Mouse (Mus musculus) CH12.LX (cell line): ENCODE results near the gene Clic4. TPM values are rescaled to one million over a fixed set of nuclear protein-coding genes. Genes with fewer than 3 reads are reported as not detected.
"Not testable (repeated sequence)": the region's sequence is repeated elsewhere in the genome, so short reads cannot be mapped to it uniquely, and the experiment has no call there.

Experiments used
- DNase-seq: peaks from one replicate; pipeline ENCODE4 v3.0.0-alpha.2; 2013; ENCODE audit errors: extremely low read depth
- H3K27ac ChIP-seq: 2 replicates; pipeline ENCODE4 v1.5.1; 2012; ENCODE audit warnings: low read depth, mild to moderate bottlenecking, control low read depth, moderate library complexity; ENCODE audit not compliant: insufficient read depth
- H3K27me3 ChIP-seq: replicated peaks from 2 replicates; pipeline ENCODE3; 2012; ENCODE audit warnings: inconsistent platforms
- H3K36me3 ChIP-seq, 2 experiments: replicated peaks in 1 of 2; 2 replicates each; pipeline versions ENCODE3 to v1.6.1; 2012; ENCODE audit warnings: inconsistent platforms in 1 of 2, low read length in 1 of 2, mild to moderate bottlenecking in 1 of 2, mixed read lengths in 1 of 2, moderate library complexity in 1 of 2; ENCODE audit not compliant: control insufficient read depth in 1 of 2, insufficient read depth in 1 of 2
- H3K4me1 ChIP-seq, 2 experiments: 2 replicates each; pipeline ENCODE4 v1.6.1; 2012; ENCODE audit warnings: inconsistent platforms in 1 of 2, moderate library complexity in 1 of 2; ENCODE audit not compliant: insufficient read depth in 2 of 2, control insufficient read depth in 1 of 2
- H3K4me2 ChIP-seq: 2 replicates; pipeline ENCODE4 v1.6.1; 2012; ENCODE audit warnings: low read depth, mild to moderate bottlenecking, control low read depth; ENCODE audit not compliant: poor library complexity, insufficient read depth, severe bottlenecking
- H3K4me3 ChIP-seq, 3 experiments: fragments of 150-350 bp in 1 of 3; sonication (generic) in 1 of 3; replicated peaks in 1 of 3; 2 replicates each; pipeline versions ENCODE3 to v1.5.1; 2011 to 2012; ENCODE audit warnings: low read depth in 2 of 3, low read length in 2 of 3, mild to moderate bottlenecking in 2 of 3, moderate library complexity in 2 of 3, control low read depth in 1 of 3, improper control_type of control experiment in 1 of 3, inconsistent platforms in 1 of 3, mixed read lengths in 1 of 3; ENCODE audit not compliant: poor library complexity in 1 of 3
- H3K79me2 ChIP-seq: replicated peaks from 2 replicates; pipeline ENCODE4 v1.6.1; 2012; ENCODE audit warnings: mild to moderate bottlenecking, moderate library complexity; ENCODE audit not compliant: control insufficient read depth, poor library complexity, insufficient read depth, severe bottlenecking; ENCODE audit errors: extremely low read depth
- H3K9ac ChIP-seq: 2 replicates; pipeline ENCODE4 v1.6.1; 2012; ENCODE audit warnings: low read depth, mild to moderate bottlenecking, control low read depth, moderate library complexity; ENCODE audit not compliant: insufficient read depth
- H3K9me3 ChIP-seq: replicated peaks from 2 replicates; pipeline ENCODE3; 2012; ENCODE audit warnings: low read length, inconsistent platforms, mixed read lengths
- CHD2 ChIP-seq: IDR thresholded peaks from 2 replicates; pipeline ENCODE4 v1.6.1; 2011; ENCODE audit warnings: low read length, improper control_type of control experiment
- E2F4 ChIP-seq: IDR thresholded peaks from 2 replicates; pipeline ENCODE4 v1.6.1; 2011; ENCODE audit warnings: low read depth, low read length, improper control_type of control experiment; ENCODE audit not compliant: insufficient replicate concordance
- ELF1 ChIP-seq: IDR thresholded peaks from 2 replicates; pipeline ENCODE4 v1.6.1; 2014; ENCODE audit warnings: low read depth, mild to moderate bottlenecking, inconsistent platforms, low read length, improper control_type of control experiment
- ETS1 ChIP-seq: conservative IDR thresholded peaks from 2 replicates; pipeline ENCODE4 v1.6.1; 2012; ENCODE audit warnings: low read depth, mild to moderate bottlenecking, inconsistent platforms, low read length, improper control_type of control experiment, moderate library complexity
- GABPA ChIP-seq: IDR thresholded peaks from 2 replicates; pipeline ENCODE4 v1.6.1; 2012; ENCODE audit warnings: low read depth, low read length, improper control_type of control experiment, inconsistent platforms; ENCODE audit not compliant: insufficient replicate concordance
- HCFC1 ChIP-seq: IDR thresholded peaks from 2 replicates; pipeline ENCODE4 v1.6.1; 2012; ENCODE audit warnings: low read depth, mild to moderate bottlenecking, inconsistent platforms, low read length, improper control_type of control experiment
- IRF4 ChIP-seq: IDR thresholded peaks from 2 replicates; pipeline ENCODE4 v1.6.1; 2014; ENCODE audit warnings: low read depth, mild to moderate bottlenecking, inconsistent platforms, low read length, improper control_type of control experiment
- JUND ChIP-seq: conservative IDR thresholded peaks from 2 replicates; pipeline ENCODE4 v1.6.1; 2011; ENCODE audit warnings: low read depth, low read length, improper control_type of control experiment
- KAT2A ChIP-seq: IDR thresholded peaks from 2 replicates; pipeline ENCODE4 v1.6.1; 2012; ENCODE audit warnings: low read length, improper control_type of control experiment, inconsistent platforms; ENCODE audit not compliant: insufficient replicate concordance
- MAFK ChIP-seq: IDR thresholded peaks from 2 replicates; pipeline ENCODE4 v1.6.1; 2011; ENCODE audit warnings: low read length, improper control_type of control experiment; ENCODE audit not compliant: insufficient replicate concordance
- MAX ChIP-seq: IDR thresholded peaks from 2 replicates; pipeline ENCODE4 v1.6.1; 2011; ENCODE audit warnings: low read length, improper control_type of control experiment
- MEF2A ChIP-seq: IDR thresholded peaks from 2 replicates; pipeline ENCODE4 v1.6.1; 2014; ENCODE audit warnings: low read depth, mild to moderate bottlenecking, inconsistent platforms, low read length, improper control_type of control experiment, borderline replicate concordance
- POLR2A ChIP-seq: IDR thresholded peaks from 2 replicates; pipeline ENCODE4 v1.6.1; 2011; ENCODE audit warnings: low read depth, mild to moderate bottlenecking, improper control_type of control experiment, low read length
- POLR2AphosphoS2 ChIP-seq: IDR thresholded peaks from 2 replicates; pipeline ENCODE4 v1.6.1; 2011; ENCODE audit warnings: low read depth, low read length, improper control_type of control experiment
- RAD21 ChIP-seq: IDR thresholded peaks from 2 replicates; pipeline ENCODE4 v1.6.1; 2011; ENCODE audit warnings: low read depth, mild to moderate bottlenecking, low read length, improper control_type of control experiment, moderate library complexity
- RCOR1 ChIP-seq: conservative IDR thresholded peaks from 2 replicates; pipeline ENCODE4 v1.6.1; 2012; ENCODE audit warnings: low read depth, mild to moderate bottlenecking, inconsistent platforms, low read length, improper control_type of control experiment
- SIN3A ChIP-seq: IDR thresholded peaks from 2 replicates; pipeline ENCODE4 v1.6.1; 2012; ENCODE audit warnings: low read length, improper control_type of control experiment, inconsistent platforms
- TBP ChIP-seq: conservative IDR thresholded peaks from 2 replicates; pipeline ENCODE4 v1.6.1; 2011; ENCODE audit warnings: low read depth, low read length, improper control_type of control experiment
- TCF12 ChIP-seq: IDR thresholded peaks from 2 replicates; pipeline ENCODE4 v1.6.1; 2014; ENCODE audit warnings: low read depth, mild to moderate bottlenecking, inconsistent platforms, low read length, improper control_type of control experiment
- UBTF ChIP-seq: IDR thresholded peaks from 2 replicates; pipeline ENCODE4 v1.6.1; 2012; ENCODE audit warnings: low read depth, mild to moderate bottlenecking, inconsistent platforms, low read length, improper control_type of control experiment, moderate library complexity
- USF1 ChIP-seq: IDR thresholded peaks from 2 replicates; pipeline ENCODE4 v1.6.1; 2014; ENCODE audit warnings: low read depth, mild to moderate bottlenecking, inconsistent platforms, low read length, improper control_type of control experiment
- USF2 ChIP-seq: conservative IDR thresholded peaks from 2 replicates; pipeline ENCODE4 v1.6.1; 2011; ENCODE audit warnings: low read depth, low read length, improper control_type of control experiment
- ZC3H11A ChIP-seq: IDR thresholded peaks from 2 replicates; pipeline ENCODE4 v1.6.1; 2012; ENCODE audit warnings: low read depth, mild to moderate bottlenecking, inconsistent platforms, low read length, improper control_type of control experiment
- ZMIZ1 ChIP-seq: IDR thresholded peaks from 2 replicates; pipeline ENCODE4 v1.6.1; 2012; ENCODE audit warnings: low read depth, mild to moderate bottlenecking, inconsistent platforms, low read length, improper control_type of control experiment
- ZNF384 ChIP-seq: IDR thresholded peaks from 2 replicates; pipeline ENCODE4 v1.6.1; 2012; ENCODE audit warnings: low read depth, low read length, improper control_type of control experiment, inconsistent platforms
- dilution Hi-C: fragments of 300-500 bp; cut with MboI; formaldehyde crosslinking; loops from 2 replicates; pipeline ENCODE4 v1.14.3; 2020; ENCODE audit warnings: low sequenced_read_pairs; ENCODE audit not compliant: extremely low pct_unique_long_range_greater_than_20kb, extremely low pct_ligation_motif_present
- in situ Hi-C: fragments of 300-500 bp; cut with MboI; formaldehyde crosslinking; loops from 3 replicates; pipeline ENCODE4 v1.14.3; 2019; ENCODE audit warnings: low sequenced_read_pairs, low pct_ligation_motif_present, low pct_unique_long_range_greater_than_20kb, mixed read lengths
- polyA plus RNA-seq: library from polyadenylated mRNA; unstranded; fragments of >175 nt; gene quantifications from 2 replicates; pipeline ENCODE4 v1.2.1, GENCODE M21; 2012; ENCODE audit warnings: low read depth; ENCODE audit not compliant: insufficient read length
- total RNA-seq, 2 experiments: library from RNA; depleted of rRNA; stranded (reverse); fragments of 300-350 nt in 1 of 2; fragments of >200 nt in 1 of 2; gene quantifications; 2 replicates each; pipeline ENCODE4 v1.2.3; 2012 to 2014

The Clic4 gene
- total and polyA plus RNA-seq, 3 experiments, result 154 to 214 (median 199) TPM

DNA sequence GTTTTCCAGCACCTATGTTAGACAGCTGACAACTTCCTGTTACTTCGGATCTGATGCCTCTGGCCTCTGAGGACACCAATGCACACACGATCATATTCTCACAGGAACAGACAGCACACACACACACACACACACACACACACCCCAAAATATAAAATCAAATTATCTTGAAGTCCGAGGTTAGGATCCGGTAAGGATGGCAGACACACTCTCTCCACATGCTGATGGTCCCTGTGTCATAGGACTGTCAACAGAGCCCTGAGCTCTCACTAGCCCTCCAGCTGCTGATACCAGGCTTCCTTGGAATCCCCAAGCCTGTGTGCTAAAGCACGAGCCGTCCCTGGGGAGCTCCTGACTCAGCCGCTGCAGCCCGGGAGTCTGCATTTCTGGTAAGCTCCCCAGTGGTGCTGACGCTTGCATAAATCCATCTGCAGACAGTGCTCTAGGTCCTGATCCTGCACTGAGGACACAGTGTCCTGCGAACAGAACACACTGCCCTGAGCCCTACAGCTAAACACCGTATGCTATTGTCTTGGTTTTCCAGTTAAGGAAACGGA, 83.1 kb downstream of the Clic4 start:
- no peak for DNase-seq
- in situ Hi-C loops, result no loop called here
- Histone ChIP-seq H3K4me1 (peaks cover 8 to 9% of the 10 kb centered on the region in 2 experiments; a peak in 3 of 4 replicates), H3K9ac (no peak overlapping the region), H3K4me3 (no peak overlapping the region), H3K27ac (no peak overlapping the region), H3K9me3 (peaks cover under 1% of the 10 kb centered on the region), H3K4me2 (no peak overlapping the region), H3K36me3 (no peaks in the 10 kb centered on the region), H3K27me3 (no peaks in the 10 kb centered on the region), H3K79me2 (no peaks in the 10 kb centered on the region)
- dilution Hi-C loops, result no loop called here
- TF ChIP-seq IRF4, result no peak
- TF ChIP-seq SIN3A, result no peak
- no peak for TF ChIP-seq ZC3H11A
- no peak for TF ChIP-seq USF1
- 0 out of 2 replicates have a peak, but pooled peaks have one; percentile 19 for TF ChIP-seq ETS1

DNA sequence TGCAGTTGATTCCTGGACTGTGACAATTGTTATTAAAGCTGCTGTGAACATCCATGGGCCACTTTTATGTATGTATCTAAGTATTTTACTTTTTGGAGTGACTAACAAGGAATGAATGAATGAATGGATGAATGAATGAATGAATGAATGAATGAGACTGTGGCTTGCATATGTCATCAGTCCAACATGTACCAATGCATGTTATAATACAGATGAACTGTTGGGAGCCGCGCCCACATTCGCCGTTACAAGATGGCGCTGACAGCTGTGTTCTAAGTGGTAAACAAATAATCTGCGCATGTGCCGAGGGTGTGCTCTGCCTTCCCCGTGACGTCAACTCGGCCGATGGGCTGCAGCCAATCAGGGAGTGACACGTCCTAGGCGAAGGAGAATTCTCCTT, 88.3 kb downstream of the Clic4 start:
- DNase-seq, H3K4me3 ChIP-seq, H3K9ac ChIP-seq, H3K27ac ChIP-seq, H3K27me3 ChIP-seq, in situ Hi-C loops, H3K4me2 ChIP-seq, H3K79me2 ChIP-seq, H3K36me3 ChIP-seq, dilution Hi-C loops, H3K9me3 ChIP-seq: not testable (repeated sequence)
- peaks cover 17 to 30% of the 10 kb centered on the region in 2 experiments for H3K4me1 ChIP-seq

DNA sequence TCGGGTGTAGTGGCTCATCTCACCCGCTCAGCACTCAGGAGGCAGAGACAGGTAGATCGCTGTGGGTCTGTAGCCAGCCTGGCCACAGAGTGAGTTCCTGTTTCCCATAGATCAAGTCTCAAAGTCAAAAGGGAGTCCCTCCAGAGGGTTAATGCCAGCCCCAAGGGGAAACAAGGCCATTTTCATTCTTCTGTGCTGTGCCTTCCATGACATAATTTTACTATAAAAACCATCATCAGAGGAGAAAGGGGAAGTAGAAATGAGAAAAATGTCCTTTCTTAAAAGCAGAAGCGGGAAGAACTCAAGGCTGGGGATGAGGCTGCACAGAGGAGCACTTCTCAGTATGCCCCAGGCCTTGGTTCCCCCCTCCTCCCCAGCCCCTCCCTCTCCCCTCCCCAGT, 90.8 kb downstream of the Clic4 start:
- in situ Hi-C loops, result no loop called here
- DNase-seq, result peak; percentile 91
- TF ChIP-seq TBP (no peak), USF2 (no peak), MEF2A (peak; percentile 91), RAD21 (no peak), CHD2 (no peak), ZNF384 (no peak), E2F4 (peak; percentile 57; the same call in 1 of the 2 replicates), ELF1 (no peak), ZMIZ1 (no peak), SIN3A (no peak), GABPA (no peak), JUND (peak; percentile 21; the same call in 1 of the 2 replicates), HCFC1 (no peak), MAX (no peak), ETS1 (peak; percentile 85), KAT2A (no peak), TCF12 (no peak), USF1 (no peak), POLR2AphosphoS2 (no peak), UBTF (no peak), RCOR1 (0 out of 2 replicates have a peak, but pooled peaks have one; percentile 10), MAFK (no peak), POLR2A (no peak)

More for the DNA sequence above, 90.8 kb downstream of the Clic4 start:
- dilution Hi-C loops, result no loop called here
- Histone ChIP-seq H3K36me3 (peaks cover 0 to 6% of the 10 kb centered on the region in 2 experiments), H3K4me3 (no peak overlapping the region), H3K9me3 (no peaks in the 10 kb centered on the region), H3K27ac (no peak overlapping the region), H3K4me2 (no peak overlapping the region), H3K27me3 (no peaks in the 10 kb centered on the region), H3K9ac (no peak overlapping the region), H3K79me2 (no peaks in the 10 kb centered on the region), H3K4me1 (peaks cover 24 to 53% of the 10 kb centered on the region in 2 experiments)
